Mouse (Mus musculus): Measurements from ENCODE around the gene Syt1.

The Syt1 gene

GRCm38 (mm10) chr10:108884520-108884919, 126.3 kb downstream of the Syt1 start:
- no peak for DNase-seq

GRCm38 (mm10) chr10:108880372-108880771, 130.4 kb downstream of the Syt1 start:
- DNase-seq, result no peak

- DNase-seq, result no peak
These were observed 135.1 kb downstream of the Syt1 start for GRCm38 (mm10) chr10:108875730-108876129.

GRCm38 (mm10) chr10:108874687-108875086, 136.1 kb downstream of the Syt1 start:
- no peak for DNase-seq

- no peak for DNase-seq
These were observed 138.4 kb downstream of the Syt1 start for GRCm38 (mm10) chr10:108872359-108872758.

GRCm38 (mm10) chr10:108870586-108870985, 140.2 kb downstream of the Syt1 start:
- no peak for DNase-seq

- DNase-seq, result no peak
These were observed 142.6 kb downstream of the Syt1 start for GRCm38 (mm10) chr10:108868136-108868535.

- no peak for DNase-seq
These were observed 143.6 kb downstream of the Syt1 start for GRCm38 (mm10) chr10:108867202-108867601.

GRCm38 (mm10) chr10:108865586-108865985, 145.2 kb downstream of the Syt1 start:
- no peak for DNase-seq

GRCm38 (mm10) chr10:108855986-108856385, 154.8 kb downstream of the Syt1 start:
- no peak for DNase-seq

GRCm38 (mm10) chr10:108852757-108853156, 158.0 kb downstream of the Syt1 start:
- DNase-seq, result no peak

GRCm38 (mm10) chr10:108837434-108837833, 173.3 kb downstream of the Syt1 start:
- DNase-seq, result no peak

- no peak for DNase-seq
These were observed 178.5 kb downstream of the Syt1 start for GRCm38 (mm10) chr10:108832248-108832647.

- no peak for DNase-seq
These were observed 179.0 kb downstream of the Syt1 start for GRCm38 (mm10) chr10:108831801-108832200.

GRCm38 (mm10) chr10:108822273-108822672, 188.5 kb downstream of the Syt1 start:
- DNase-seq, result no peak

GRCm38 (mm10) chr10:108815339-108815738, 195.4 kb downstream of the Syt1 start:
- no peak for DNase-seq

GRCm38 (mm10) chr10:108804380-108804779, 206.4 kb downstream of the Syt1 start:
- DNase-seq, result no peak

GRCm38 (mm10) chr10:108800776-108801175, 210.0 kb downstream of the Syt1 start:
- DNase-seq, result no peak

- no peak for DNase-seq
These were observed 212.0 kb downstream of the Syt1 start for GRCm38 (mm10) chr10:108798826-108799225.

GRCm38 (mm10) chr10:108782817-108783216, 228.0 kb downstream of the Syt1 start:
- no peak for DNase-seq

- no peak for DNase-seq
These were observed 230.2 kb downstream of the Syt1 start for GRCm38 (mm10) chr10:108780614-108781013.

- DNase-seq, result no peak
These were observed 234.0 kb downstream of the Syt1 start for GRCm38 (mm10) chr10:108776735-108777134.

GRCm38 (mm10) chr10:108771081-108771480, 239.7 kb downstream of the Syt1 start:
- DNase-seq, result no peak

- DNase-seq, result no peak
These were observed 245.2 kb downstream of the Syt1 start for GRCm38 (mm10) chr10:108765564-108765963.

GRCm38 (mm10) chr10:108763722-108764121, 247.1 kb downstream of the Syt1 start:
- no peak for DNase-seq

- no peak for DNase-seq
These were observed 257.5 kb downstream of the Syt1 start for GRCm38 (mm10) chr10:108753304-108753703.
